Mouse (Mus musculus): ENCODE results near the gene Zfp281. TPM values are rescaled to one million over a fixed set of nuclear protein-coding genes. Genes with fewer than 3 reads are reported as not detected.

Gene Zfp281
- total and polyA plus RNA-seq, 3 experiments: 17.2 to 48.9 (median 40.6) TPM

GRCm38 (mm10) chr1:136654385-136654784 lies 29.7 kb downstream of the Zfp281 start:
- TF ChIP-seq POLR2AphosphoS5 (IDR thresholded peaks at IDR 0.05; ENCODE audit: insufficient replicate concordance, low read depth, low read length) (no peak), GATA2 (IDR thresholded peaks at IDR 0.05; ENCODE audit: borderline replicate concordance, low read depth, low read length) (no peak), GATA1 (IDR thresholded peaks at IDR 0.05; ENCODE audit: borderline replicate concordance, low read length) (no peak), CTCF (IDR thresholded peaks at IDR 0.05; ENCODE audit: low read depth, low read length) (no peak), TAL1 (conservative IDR thresholded peaks at IDR 0.05; ENCODE audit: low read depth, low read length) (no peak)

GRCm38 (mm10) chr1:136656619-136657018 lies 31.9 kb downstream of the Zfp281 start:
- H3K9me3 ChIP-seq (replicated peaks): no peaks in the 10 kb centered on the region
- TF ChIP-seq GATA1 (IDR thresholded peaks at IDR 0.05; ENCODE audit: borderline replicate concordance, low read length) (no peak), CTCF (IDR thresholded peaks at IDR 0.05; ENCODE audit: low read depth, low read length) (no peak), TAL1 (conservative IDR thresholded peaks at IDR 0.05; ENCODE audit: low read depth, low read length) (no peak), POLR2AphosphoS5 (IDR thresholded peaks at IDR 0.05; ENCODE audit: insufficient replicate concordance, low read depth, low read length) (no peak), GATA2 (IDR thresholded peaks at IDR 0.05; ENCODE audit: borderline replicate concordance, low read depth, low read length) (no peak)
- no peaks in the 10 kb centered on the region for H3K4me1 ChIP-seq (ENCODE audit: insufficient read depth, low read depth, low read length)
- no peaks in the 10 kb centered on the region for H3K27me3 ChIP-seq (ENCODE audit: insufficient read depth, low read length)
- H3K4me3 ChIP-seq (ENCODE audit: low read depth, low read length): no peak overlapping the region
- no peaks in the 10 kb centered on the region for H3K36me3 ChIP-seq (replicated peaks)
- no peak for ATAC-seq (ENCODE audit: extremely low read depth, insufficient number of reproducible peaks, low FRiP score, poor library complexity, severe bottlenecking)
- no peak for DNase-seq (ENCODE audit: low spot score)

More at GRCm38 (mm10) chr1:136654385-136654784, 29.7 kb downstream of the Zfp281 start:
- Histone ChIP-seq H3K27me3 (ENCODE audit: insufficient read depth, low read length) (no peaks in the 10 kb centered on the region), H3K4me1 (ENCODE audit: insufficient read depth, low read depth, low read length) (no peaks in the 10 kb centered on the region), H3K36me3 (replicated peaks) (no peaks in the 10 kb centered on the region), H3K9me3 (replicated peaks) (no peaks in the 10 kb centered on the region), H3K4me3 (ENCODE audit: low read depth, low read length) (no peak overlapping the region)
- ATAC-seq (ENCODE audit: extremely low read depth, insufficient number of reproducible peaks, low FRiP score, poor library complexity, severe bottlenecking) (no peak), DNase-seq (ENCODE audit: low spot score) (no peak)

- H3K36me3 ChIP-seq (replicated peaks): no peaks in the 10 kb centered on the region
- DNase-seq (ENCODE audit: low spot score) (no peak), ATAC-seq (ENCODE audit: extremely low read depth, insufficient number of reproducible peaks, low FRiP score, poor library complexity, severe bottlenecking) (no peak)
- H3K4me1 ChIP-seq (ENCODE audit: insufficient read depth, low read depth, low read length): 0 out of 2 replicates have a peak, but pooled peaks cover 4% of the 10 kb centered on the region
- H3K9me3 ChIP-seq (replicated peaks): no peaks in the 10 kb centered on the region
- TF ChIP-seq GATA1 (IDR thresholded peaks at IDR 0.05; ENCODE audit: borderline replicate concordance, low read length): no peak
- no peak for TF ChIP-seq POLR2AphosphoS5 (IDR thresholded peaks at IDR 0.05; ENCODE audit: insufficient replicate concordance, low read depth, low read length)
- TF ChIP-seq TAL1 (conservative IDR thresholded peaks at IDR 0.05; ENCODE audit: low read depth, low read length): no peak
- no peak for TF ChIP-seq CTCF (IDR thresholded peaks at IDR 0.05; ENCODE audit: low read depth, low read length)
- no peak for TF ChIP-seq GATA2 (IDR thresholded peaks at IDR 0.05; ENCODE audit: borderline replicate concordance, low read depth, low read length)
- H3K27me3 ChIP-seq (ENCODE audit: insufficient read depth, low read length): no peaks in the 10 kb centered on the region
- no peak overlapping the region for H3K4me3 ChIP-seq (ENCODE audit: low read depth, low read length)
Measured at GRCm38 (mm10) chr1:136658456-136659227, 33.9 kb downstream of the Zfp281 start.

- ATAC-seq (ENCODE audit: extremely low read depth, insufficient number of reproducible peaks, low FRiP score, poor library complexity, severe bottlenecking) (no peak), DNase-seq (ENCODE audit: low spot score) (no peak)
- no peaks in the 10 kb centered on the region for H3K9me3 ChIP-seq (replicated peaks)
- H3K4me1 ChIP-seq (ENCODE audit: insufficient read depth, low read depth, low read length): 0 out of 2 replicates have a peak, but pooled peaks cover 4% of the 10 kb centered on the region
- no peaks in the 10 kb centered on the region for H3K36me3 ChIP-seq (replicated peaks)
- no peaks in the 10 kb centered on the region for H3K27me3 ChIP-seq (ENCODE audit: insufficient read depth, low read length)
- H3K4me3 ChIP-seq (ENCODE audit: low read depth, low read length): no peak overlapping the region
- TF ChIP-seq POLR2AphosphoS5 (IDR thresholded peaks at IDR 0.05; ENCODE audit: insufficient replicate concordance, low read depth, low read length) (no peak), CTCF (IDR thresholded peaks at IDR 0.05; ENCODE audit: low read depth, low read length) (no peak), GATA1 (IDR thresholded peaks at IDR 0.05; ENCODE audit: borderline replicate concordance, low read length) (no peak), TAL1 (conservative IDR thresholded peaks at IDR 0.05; ENCODE audit: low read depth, low read length) (no peak), GATA2 (IDR thresholded peaks at IDR 0.05; ENCODE audit: borderline replicate concordance, low read depth, low read length) (no peak)
Measured at GRCm38 (mm10) chr1:136659337-136659736, 34.6 kb downstream of the Zfp281 start.

GRCm38 (mm10) chr1:136659917-136660316 lies 35.2 kb downstream of the Zfp281 start:
- H3K4me3 ChIP-seq (ENCODE audit: low read depth, low read length): no peak overlapping the region
- no peaks in the 10 kb centered on the region for H3K36me3 ChIP-seq (replicated peaks)
- no peak for DNase-seq (ENCODE audit: low spot score)
- ATAC-seq (ENCODE audit: extremely low read depth, insufficient number of reproducible peaks, low FRiP score, poor library complexity, severe bottlenecking): no peak
- H3K9me3 ChIP-seq (replicated peaks): no peaks in the 10 kb centered on the region
- no peak for TF ChIP-seq POLR2AphosphoS5 (IDR thresholded peaks at IDR 0.05; ENCODE audit: insufficient replicate concordance, low read depth, low read length)
- H3K27me3 ChIP-seq (ENCODE audit: insufficient read depth, low read length): no peaks in the 10 kb centered on the region
- 0 out of 2 replicates have a peak, but pooled peaks cover 4% of the 10 kb centered on the region for H3K4me1 ChIP-seq (ENCODE audit: insufficient read depth, low read depth, low read length)

GRCm38 (mm10) chr1:136661511-136661910 lies 36.8 kb downstream of the Zfp281 start:
- TF ChIP-seq POLR2AphosphoS5 (IDR thresholded peaks at IDR 0.05; ENCODE audit: insufficient replicate concordance, low read depth, low read length): no peak
- TF ChIP-seq GATA1 (IDR thresholded peaks at IDR 0.05; ENCODE audit: borderline replicate concordance, low read length): no peak
- TF ChIP-seq GATA2 (IDR thresholded peaks at IDR 0.05; ENCODE audit: borderline replicate concordance, low read depth, low read length): no peak
- Histone ChIP-seq H3K4me1 (ENCODE audit: insufficient read depth, low read depth, low read length) (0 out of 2 replicates have a peak, but pooled peaks cover 4% of the 10 kb centered on the region), H3K4me3 (ENCODE audit: low read depth, low read length) (no peak overlapping the region), H3K27me3 (ENCODE audit: insufficient read depth, low read length) (no peaks in the 10 kb centered on the region; the same call in 1 of the 2 replicates), H3K36me3 (replicated peaks) (no peaks in the 10 kb centered on the region), H3K9me3 (replicated peaks) (no peaks in the 10 kb centered on the region)
- ATAC-seq (ENCODE audit: extremely low read depth, insufficient number of reproducible peaks, low FRiP score, poor library complexity, severe bottlenecking): no peak
- no peak for DNase-seq (ENCODE audit: low spot score)

Data from G1E (cell line).